Mouse (Mus musculus): ENCODE data around the gene Thoc7.

- TF ChIP-seq POLR2A (IDR thresholded peaks at IDR 0.05; ENCODE audit: borderline replicate concordance, extremely low read depth, low read depth, low read length) (no peak), CTCF (IDR thresholded peaks at IDR 0.05; ENCODE audit: insufficient read depth, low read length) (no peak)
Observed at GRCm38 (mm10) chr14:13906461-13906860, 55.2 kb downstream of the Thoc7 start.

Measured in lung, adult 2 months (tissue).